Mouse (Mus musculus) kidney, adult 18-20 months (tissue): ENCODE measurements at regions not wholly inside any gene's neighbourhood (a gene's known extent, or its start where the extent isn't known, plus 50 kb on each side); places are given as distances from the start of the nearest gene placed in this dataset.

Source experiments
- DNase-seq: peaks from one replicate; pipeline ENCODE4 v3.0.0; 2021

DNA sequence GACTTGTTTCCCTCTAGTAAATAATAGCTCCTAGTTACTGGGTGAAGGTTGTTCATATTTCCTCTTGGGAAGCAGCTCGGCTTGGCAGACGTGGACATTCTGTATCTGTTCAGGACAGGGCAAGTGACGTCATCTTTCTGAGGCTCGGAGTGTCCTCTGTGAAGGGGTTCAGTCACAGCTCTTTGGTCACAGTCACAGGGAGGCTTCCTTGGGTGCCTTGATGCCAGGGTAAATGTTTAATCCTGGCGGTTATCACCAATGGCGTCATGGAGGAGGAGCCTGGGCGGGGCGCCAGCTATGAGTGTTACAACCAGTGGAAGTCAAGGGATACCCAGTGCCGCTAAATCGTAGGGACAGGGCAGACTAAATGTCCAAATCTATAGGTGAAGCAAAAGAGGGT is 56.3 kb upstream of the Med13l start:
- DNase-seq: no peak

DNA sequence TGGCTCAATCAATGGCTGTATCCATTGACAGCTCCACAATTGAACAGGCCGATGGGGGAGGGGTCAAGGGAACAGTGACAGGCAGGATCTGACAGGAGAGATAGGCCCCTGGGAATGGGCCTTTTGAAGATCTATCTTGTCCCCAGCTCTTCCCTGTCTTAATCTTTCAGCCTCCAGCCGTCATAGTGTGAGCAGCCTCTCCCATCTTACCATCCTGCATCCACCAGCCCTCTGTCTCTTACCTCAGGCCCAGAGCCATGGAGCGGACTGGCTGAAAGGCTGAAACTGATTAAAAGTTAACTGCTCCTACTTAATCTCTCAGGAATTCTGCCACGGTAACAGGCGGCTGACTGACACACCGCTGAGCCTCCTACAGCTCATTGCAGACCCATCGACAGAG is 55.6 kb upstream of the Med13l start:
- no peak for DNase-seq

DNA sequence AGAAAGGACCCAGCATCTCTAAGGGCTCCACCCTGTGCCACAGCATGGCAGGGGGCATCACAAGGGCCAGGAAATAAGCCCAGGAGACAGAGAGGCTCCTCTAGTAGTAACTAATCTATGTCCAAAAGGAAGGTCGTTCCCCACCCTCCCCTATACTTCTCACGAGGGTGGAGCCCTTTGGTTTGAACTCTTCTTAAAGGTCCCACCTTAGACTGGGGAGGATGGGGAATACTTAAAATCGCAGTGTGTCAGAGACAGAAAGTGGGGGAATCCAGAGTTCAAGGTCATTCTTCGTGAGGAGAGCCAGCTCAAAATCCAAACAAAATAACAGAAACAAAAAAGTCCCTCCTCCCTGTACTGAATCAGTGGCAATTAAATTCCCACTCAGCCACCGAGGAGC is 50.6 kb upstream of the Med13l start:
- DNase-seq: no peak
